Mouse (Mus musculus) liver, adult 2 months (tissue): ENCODE results near the gene Idh2.

ENCODE experiments used
- CTCF ChIP-seq: fragments of 200-500 bp; IDR thresholded peaks from 2 replicates; pipeline ENCODE4 v1.5.1; 2011; ENCODE audit warnings: low read depth, low read length, control low read depth
- POLR2A ChIP-seq: fragments of 200-500 bp; IDR thresholded peaks from 2 replicates; pipeline ENCODE4 v1.6.1; 2011; ENCODE audit warnings: low read length, control low read depth; ENCODE audit not compliant: insufficient read depth; ENCODE audit errors: extremely low read depth

GRCm38 (mm10) chr7:80065250-80065649 lies 49.9 kb downstream of the Idh2 start:
- TF ChIP-seq CTCF (no peak), POLR2A (no peak)
